Mouse (Mus musculus): ENCODE data around the gene Hivep3.

GRCm38 (mm10) chr4:119786721-119787120 is 53.1 kb downstream of the Hivep3 start:
- TF ChIP-seq CTCF (IDR thresholded peaks at IDR 0.05; ENCODE audit: insufficient read depth, low read length): no peak
- TF ChIP-seq POLR2A (IDR thresholded peaks at IDR 0.05; ENCODE audit: borderline replicate concordance, extremely low read depth, low read depth, low read length): no peak

Data from lung, adult 2 months (tissue).